Mouse (Mus musculus) cerebellum, adult 11 months (tissue): ENCODE results near the gene Capn11.

ENCODE experiments used
- DNase-seq: peaks from one replicate; pipeline ENCODE4 v3.0.0; 2022

Gene Capn11

GRCm38 (mm10) chr17:45659225-45659624, at the start of gene Capn11:
Gene Capn11, minus strand, starts transcription at chr17:45659325.
- DNase-seq, result no peak

DNA sequence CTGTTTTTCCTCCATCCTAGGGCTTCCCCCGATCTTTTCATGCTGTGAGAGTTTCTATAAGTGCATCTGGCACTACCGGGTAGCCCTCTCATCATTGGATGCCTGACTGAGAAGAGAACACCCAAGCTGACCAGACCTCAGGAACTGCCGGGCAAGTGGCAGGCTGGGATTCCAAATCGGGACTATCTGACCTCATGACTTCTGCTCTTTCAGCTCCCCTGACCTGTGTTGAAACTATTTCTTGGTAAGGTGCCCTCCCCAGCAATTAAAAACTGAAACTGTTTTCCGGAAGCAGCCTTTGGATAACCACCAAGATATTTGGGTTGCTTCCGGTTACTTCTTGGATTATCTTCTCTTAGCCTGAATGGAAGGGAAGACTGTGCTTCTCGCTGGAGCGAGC, 49.1 kb upstream of the Capn11 start:
- no peak for DNase-seq

- DNase-seq, result no peak
Observed at GRCm38 (mm10) chr17:45707376-45707775, 48.3 kb upstream of the Capn11 start.

- DNase-seq, result no peak
Observed at GRCm38 (mm10) chr17:45706796-45707195, 47.7 kb upstream of the Capn11 start.

GRCm38 (mm10) chr17:45703187-45703586, 44.1 kb upstream of the Capn11 start:
- DNase-seq, result no peak

- no peak for DNase-seq
Observed at GRCm38 (mm10) chr17:45702254-45702653, 43.1 kb upstream of the Capn11 start.

DNA sequence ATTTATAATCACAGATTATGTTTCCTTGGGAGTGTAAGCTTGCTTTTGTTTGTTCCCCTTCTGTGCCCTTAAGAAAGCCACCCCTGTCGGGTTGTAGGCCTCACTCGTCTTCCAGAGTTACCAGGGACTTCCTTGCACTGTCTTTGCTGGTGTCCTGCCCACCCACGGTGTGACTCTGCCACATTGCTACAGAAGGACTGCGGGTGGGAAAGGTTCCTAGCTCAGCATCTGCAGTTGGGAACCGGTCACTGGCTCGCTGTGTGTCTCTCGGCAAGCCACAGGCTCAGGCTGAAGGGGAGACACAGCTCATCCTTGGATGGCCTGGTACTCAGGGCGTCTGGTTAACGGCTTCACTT, 42.1 kb upstream of the Capn11 start:
- no peak for DNase-seq

GRCm38 (mm10) chr17:45700496-45701235, 41.5 kb upstream of the Capn11 start:
- no peak for DNase-seq

DNA sequence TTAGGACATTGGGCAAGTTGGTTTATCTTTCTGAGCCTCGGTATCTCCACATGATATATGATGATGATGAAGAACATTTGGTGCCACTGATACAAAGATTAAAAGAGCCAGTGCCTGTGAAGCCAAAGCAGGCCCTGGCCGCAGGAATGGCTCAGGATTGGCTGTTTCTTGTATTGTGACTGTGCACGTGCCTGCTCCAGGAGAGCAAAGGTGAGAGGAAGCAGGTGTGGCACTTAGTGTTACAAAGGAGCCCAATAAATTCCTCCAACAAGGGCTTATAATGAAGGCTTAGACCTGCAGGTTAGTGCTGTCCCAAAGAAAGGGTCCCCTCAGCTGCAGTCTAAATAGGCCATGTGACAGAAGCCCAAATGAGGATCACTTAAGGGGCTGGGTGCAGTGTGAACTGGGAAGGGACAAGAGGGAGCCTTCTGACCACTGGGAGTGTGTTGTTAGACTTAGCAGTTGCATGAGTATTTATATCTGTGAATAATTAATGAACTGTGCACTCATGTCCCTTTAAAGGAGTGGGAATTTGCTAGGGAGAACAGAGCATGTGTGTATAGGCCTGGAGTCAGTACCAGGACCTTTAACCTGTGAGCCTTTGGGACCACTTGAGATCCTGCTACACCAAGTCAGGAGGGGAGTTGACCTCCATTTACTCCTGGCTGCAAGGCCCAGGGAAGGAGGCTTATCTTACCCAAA, 40.1 kb upstream of the Capn11 start:
- no peak for DNase-seq

GRCm38 (mm10) chr17:45698368-45698767, 39.2 kb upstream of the Capn11 start:
- no peak for DNase-seq

GRCm38 (mm10) chr17:45696981-45697380, 37.9 kb upstream of the Capn11 start:
- no peak for DNase-seq

DNA sequence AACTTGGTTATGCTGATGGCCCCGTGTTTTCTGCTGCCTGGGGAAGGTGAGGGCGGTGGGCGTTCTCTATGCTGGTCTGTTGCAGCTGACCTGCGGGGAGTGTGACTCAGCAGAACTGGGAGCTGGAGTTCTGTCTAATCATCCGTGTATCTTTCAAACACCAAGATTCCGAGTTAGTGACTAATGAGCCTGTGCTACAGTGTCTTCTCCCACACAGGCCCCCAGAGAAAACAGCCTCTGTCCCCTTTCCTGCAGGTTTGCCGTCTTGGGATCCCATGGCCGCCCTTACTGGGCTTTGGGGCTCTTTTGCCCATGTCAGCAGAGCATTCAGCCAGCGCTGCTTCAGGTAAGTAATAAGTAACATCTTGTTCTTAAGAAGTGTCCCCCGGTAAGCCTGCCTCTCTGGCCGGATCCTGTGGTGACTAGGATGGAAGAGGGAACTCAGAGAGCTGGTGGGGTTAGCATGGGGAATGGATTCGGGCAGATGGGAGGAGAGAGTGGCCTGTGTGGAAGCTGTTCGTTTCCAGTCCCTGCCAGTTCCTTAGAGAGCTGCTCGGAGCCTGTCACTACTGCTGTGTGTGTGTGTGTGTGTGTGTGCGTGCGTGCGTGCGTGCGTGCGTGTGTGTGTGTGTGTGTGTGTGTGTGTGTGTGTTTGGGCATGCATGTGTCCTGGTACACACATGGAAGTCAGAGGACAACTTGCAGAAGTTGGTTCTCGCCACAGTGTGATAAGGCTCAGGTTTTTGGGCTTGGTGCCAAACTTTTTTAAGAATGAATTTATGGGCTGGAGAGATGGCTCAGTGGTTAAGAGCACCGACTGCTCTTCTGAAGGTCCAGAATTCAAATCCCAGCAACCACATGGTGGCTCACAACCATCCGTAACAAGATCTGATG, 36.3 kb upstream of the Capn11 start:
- DNase-seq, result no peak

GRCm38 (mm10) chr17:45693812-45694565, 34.9 kb upstream of the Capn11 start:
- no peak for DNase-seq

DNA sequence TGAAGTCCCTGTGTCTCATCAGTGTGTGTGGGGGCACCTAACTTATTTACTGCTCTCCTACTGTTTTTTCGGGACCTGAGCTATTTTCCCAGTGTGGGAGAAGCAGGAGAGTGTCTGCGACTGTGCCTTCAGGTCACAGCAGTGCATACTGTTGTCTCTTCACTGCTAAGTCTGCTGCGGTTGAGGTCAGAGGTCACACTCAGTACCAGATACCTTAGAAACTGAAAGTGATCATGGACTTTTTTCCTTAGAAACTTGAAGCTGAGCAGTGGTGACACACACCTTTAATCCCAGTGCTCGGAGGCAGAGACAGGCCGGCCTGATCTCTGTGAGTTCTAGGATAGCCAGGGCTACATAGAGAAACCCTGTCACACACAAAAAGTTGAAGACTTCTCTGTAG, 33.0 kb upstream of the Capn11 start:
- no peak for DNase-seq

GRCm38 (mm10) chr17:45690044-45690443, 30.9 kb upstream of the Capn11 start:
- DNase-seq, result no peak

- DNase-seq, result no peak
Observed at GRCm38 (mm10) chr17:45689120-45689519, 30.0 kb upstream of the Capn11 start.

DNA sequence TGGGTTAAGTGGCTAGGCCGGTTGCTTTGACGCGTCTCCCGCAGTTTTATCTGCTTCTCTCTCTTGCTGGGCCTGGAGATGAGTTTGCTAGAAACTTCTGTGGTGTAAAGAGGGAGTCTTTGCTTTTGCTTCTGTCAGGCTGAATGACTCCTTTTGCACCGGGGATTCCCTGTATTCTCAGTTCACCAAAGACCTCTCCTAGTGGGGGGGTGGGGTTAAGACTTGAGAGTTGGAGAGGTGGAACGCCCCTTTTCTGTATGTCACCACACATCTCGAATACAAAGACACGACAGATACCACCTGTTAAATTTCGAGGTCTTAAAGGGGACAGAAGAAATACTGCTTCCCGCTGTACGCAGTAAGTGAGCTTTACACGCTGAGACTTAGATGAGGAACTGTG, 27.6 kb upstream of the Capn11 start, which contains the start of gene Tmem63b:
TSS of gene Tmem63b (minus strand) at position 190 of the 400 bp plus-strand sequence.
- DNase-seq, result no peak

DNA sequence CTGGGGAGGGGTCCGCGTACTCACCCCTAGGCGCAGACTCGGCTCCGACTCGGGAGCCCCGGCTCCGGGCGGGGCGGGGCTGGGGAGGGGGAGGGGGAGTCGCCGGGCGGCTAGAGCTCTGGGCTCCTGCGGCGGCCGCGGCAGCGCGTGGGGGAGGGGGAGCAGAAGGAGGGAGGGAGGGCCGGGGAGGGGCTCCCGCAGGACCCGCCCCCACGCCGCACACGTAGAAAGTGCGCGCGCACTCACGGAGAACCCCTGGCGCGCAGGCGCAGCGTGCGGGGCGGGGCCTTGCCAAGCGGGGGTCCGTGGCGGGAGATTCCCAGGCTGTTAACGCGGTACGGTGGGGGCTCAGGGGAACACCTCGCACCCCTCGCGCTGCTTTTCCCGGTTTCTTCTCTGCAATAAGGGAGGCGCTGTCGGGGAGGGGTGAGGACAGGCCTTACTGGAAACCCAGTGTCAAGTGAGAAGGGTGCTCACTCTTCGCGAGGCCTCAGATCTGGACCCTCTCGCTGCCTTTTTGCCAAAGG, 27.0 kb upstream of the Capn11 start, which contains the start of gene Mrpl14:
TSS of gene Mrpl14 (plus strand) at position 230 of the 527 bp plus-strand sequence.
- peak; percentile 90 for DNase-seq

GRCm38 (mm10) chr17:45685171-45686092, 26.3 kb upstream of the Capn11 start:
- DNase-seq, result peak; percentile 51

DNA sequence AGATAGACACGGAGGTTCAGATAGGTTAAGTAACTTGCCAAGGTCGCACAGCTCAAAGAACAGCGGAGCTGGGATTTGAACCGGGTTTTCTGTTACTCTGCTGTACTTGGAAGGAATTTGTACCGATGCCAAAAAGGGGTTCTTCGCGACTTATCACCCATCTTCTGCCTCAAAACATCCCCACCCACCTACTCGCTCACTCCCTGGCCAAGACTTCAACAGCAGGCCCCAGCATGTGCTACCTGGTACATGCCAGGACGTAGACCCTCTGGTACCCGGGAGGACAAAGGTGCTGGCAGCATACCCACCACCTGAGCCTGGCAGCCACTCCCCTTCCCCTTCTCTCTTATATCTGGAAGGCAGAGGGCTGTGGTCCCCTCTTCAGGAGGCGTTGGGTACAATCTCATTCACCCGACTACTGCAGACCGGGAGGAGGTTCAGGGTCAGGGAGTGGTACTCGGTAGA, 25.6 kb upstream of the Capn11 start:
- peak; percentile 38 for DNase-seq

DNA sequence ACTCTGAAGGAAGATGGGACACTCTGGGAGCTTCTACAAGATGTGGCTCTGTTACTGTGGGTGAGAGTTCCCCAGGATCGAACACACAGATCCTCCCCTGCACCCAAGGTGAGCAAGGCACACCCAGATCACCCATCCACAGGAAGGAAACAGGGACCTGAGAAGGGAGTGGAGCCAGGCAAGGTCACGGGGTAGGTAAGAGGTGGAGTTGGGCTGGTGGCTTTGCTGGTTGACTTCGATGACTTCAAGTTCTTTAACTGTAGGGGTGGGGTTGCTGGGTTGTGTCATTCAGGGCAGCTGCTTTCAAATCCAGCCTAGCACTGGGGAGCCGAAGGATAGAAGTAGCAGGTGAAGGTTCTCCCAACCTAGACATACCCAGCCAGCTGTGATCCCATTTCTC, 23.7 kb upstream of the Capn11 start:
- DNase-seq, result no peak
